Mouse (Mus musculus) brain, embryonic 14.5 days (tissue): ENCODE measurements around the gene Bok.

Experiments used
- CTCF ChIP-seq: fragments of 200-500 bp; IDR thresholded peaks from 2 replicates; pipeline ENCODE4 v1.5.1; 2012; ENCODE audit warnings: inconsistent platforms, mild to moderate bottlenecking, moderate library complexity, borderline replicate concordance; ENCODE audit not compliant: insufficient read depth, insufficient read length; ENCODE audit errors: extremely low read depth
- POLR2A ChIP-seq: fragments of 200-500 bp; IDR thresholded peaks from 2 replicates; pipeline ENCODE4 v1.6.1; 2012; ENCODE audit warnings: mild to moderate bottlenecking, inconsistent platforms, borderline replicate concordance; ENCODE audit not compliant: poor library complexity, insufficient read depth, insufficient read length, severe bottlenecking; ENCODE audit errors: extremely low read depth

DNA sequence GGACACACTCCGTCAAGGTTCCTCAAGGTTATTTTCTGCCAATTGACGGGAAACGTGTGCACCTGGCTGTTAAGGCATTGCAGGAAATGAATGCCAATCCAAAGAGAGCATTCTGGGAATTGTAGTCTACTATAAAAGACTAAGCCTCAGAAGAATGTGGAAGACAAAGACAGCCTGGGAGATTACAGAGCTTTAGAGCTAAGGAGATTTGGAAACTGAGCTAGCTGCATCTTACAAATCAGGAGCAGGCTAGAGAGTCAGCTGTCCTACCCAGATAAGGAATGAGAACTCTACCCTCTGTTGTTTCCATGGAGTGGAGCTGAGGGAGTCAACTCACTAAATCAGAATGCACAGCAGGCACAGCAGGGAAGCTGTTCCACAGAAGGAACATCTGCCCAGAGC is 46.4 kb downstream of the Bok start:
- TF ChIP-seq CTCF (no peak), POLR2A (no peak)
